Mouse (Mus musculus) 416B (cell line): Measurements from ENCODE around the gene Eva1c.

Experiments
- DNase-seq: peaks from one replicate; pipeline ENCODE4 v3.0.0; 2011; ENCODE audit warnings: low read depth

Eva1c gene

DNA sequence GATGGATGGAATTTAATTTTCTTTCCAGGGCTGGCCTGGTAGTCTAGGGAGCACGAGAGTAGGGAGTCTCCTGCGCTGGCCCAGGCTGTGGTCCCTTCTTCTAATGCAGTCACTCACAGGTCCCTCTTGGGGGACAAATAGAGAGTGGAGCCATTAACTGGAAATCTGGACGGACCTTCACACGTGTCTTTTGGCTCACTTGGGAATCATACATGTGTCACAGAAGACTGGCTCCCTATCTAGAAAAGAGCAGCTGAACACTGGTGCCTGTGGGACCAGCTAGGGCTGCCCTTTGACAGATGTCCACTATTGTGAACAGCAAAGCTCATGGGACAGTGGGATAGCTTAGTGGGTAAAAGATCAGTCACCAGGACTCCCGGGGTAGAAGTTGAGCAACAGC is 478 bp upstream of the Eva1c start:
- DNase-seq = no peak

GRCm38 (mm10) chr16:90827498-90827897 is 979 bp downstream of the Eva1c start:
- DNase-seq = no peak

GRCm38 (mm10) chr16:90829136-90829535 is 2.6 kb downstream of the Eva1c start:
- no peak for DNase-seq

DNA sequence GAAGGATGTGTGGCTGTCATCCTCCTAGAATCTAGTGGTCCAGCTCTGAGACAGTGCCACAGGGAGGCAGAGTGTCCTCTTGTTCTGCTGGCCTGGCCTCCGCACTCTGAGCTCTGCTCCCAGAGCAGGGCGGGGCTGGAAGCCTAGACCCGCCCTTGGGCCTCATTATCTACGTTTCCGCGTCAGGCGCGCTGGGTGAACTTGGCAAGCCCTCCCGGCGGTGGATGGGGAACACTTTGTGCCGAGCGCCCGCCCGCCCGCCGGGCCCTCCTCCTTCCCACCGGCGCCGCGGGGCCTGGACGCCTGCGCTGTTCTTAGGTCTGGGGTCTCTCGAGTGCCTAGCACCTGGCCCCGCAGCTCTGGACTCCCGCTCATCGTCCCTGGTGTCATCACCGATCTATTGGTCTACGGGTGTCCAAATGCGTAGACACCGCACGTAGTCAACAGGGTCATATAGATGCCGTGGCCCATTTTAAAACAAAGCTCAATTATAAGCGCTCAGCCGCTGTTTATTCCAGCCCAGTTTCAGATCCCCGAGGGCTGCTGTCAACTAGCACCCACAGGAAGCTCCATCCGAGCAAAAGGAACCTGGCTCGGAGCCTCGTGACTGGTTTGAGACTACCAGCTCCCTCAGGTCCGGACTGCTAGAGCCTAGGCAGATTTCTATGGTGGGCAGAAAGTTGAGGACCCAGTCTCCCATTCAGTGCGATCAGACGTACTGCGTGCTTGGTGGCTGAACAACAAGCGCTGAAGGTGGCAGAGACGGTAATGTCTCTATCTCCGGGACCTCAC is 3.6 kb downstream of the Eva1c start:
- DNase-seq = no peak

GRCm38 (mm10) chr16:90830686-90831439 is 4.3 kb downstream of the Eva1c start:
- no peak for DNase-seq

- DNase-seq = no peak
Measured at GRCm38 (mm10) chr16:90831676-90832075, 5.2 kb downstream of the Eva1c start.

DNA sequence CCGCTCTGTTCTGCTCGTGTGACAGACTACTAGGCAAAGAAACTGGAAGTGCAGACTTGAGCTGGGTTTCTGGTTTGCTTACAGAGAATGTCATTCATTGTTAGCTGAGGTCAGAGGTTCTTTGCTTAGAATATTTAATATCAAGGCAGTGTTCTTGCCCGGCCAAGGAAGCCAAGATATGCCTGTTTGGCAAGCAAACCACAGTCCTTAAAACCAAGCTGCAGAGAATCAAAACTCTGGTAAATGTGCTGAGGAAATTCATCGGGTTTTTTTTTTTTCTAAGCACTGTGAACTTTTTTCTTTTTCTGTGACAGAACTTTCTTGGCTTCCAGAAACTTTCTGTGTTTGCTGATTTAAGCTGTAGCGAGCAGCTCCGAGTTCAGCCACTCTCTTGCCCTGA is 6.0 kb downstream of the Eva1c start:
- DNase-seq = no peak

- no peak for DNase-seq
Measured at GRCm38 (mm10) chr16:90833041-90833791, 6.7 kb downstream of the Eva1c start.

DNA sequence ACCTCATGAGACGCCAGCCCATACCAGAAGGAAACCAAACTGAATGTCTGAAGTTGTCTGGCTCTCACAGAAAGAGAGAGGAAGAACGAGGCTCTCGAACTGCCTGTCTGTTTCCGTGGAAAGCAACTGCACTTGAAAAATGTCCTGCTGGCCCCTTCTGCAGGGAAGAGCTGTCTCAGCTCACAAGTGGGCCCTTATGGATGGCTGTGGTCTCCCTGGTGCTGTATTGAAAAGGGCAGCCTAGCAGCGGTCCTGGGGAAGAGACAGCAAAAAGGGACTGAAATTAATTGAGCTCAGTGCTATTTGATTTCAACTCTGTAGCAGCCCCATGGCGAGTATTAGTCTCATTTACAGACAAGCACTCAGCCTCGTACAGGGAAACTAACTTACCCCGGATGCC is 10.9 kb downstream of the Eva1c start:
- no peak for DNase-seq

- DNase-seq = no peak
Measured at GRCm38 (mm10) chr16:90842164-90842563, 15.6 kb downstream of the Eva1c start.

DNA sequence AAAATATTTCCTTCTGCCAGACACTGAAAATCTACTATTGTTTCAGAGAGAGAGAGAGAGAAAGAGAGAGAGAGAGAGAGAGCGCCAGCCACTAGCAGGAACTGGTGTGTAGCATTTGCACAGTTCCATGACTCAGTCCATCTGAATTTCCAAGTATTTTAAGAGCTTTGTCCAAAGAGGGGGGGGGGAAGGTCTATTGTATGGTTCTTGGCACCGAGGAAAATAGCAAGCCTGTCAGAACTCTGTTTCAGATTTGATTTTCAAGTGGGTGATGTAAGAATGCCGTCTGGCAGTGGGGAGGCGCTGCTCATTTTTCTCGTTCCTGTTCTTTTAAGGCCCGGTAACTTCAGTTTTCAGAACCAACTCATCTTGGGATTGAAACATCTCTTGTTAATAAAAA is 18.5 kb downstream of the Eva1c start:
- DNase-seq = no peak

GRCm38 (mm10) chr16:90845591-90845990 is 19.1 kb downstream of the Eva1c start:
- DNase-seq = no peak

- no peak for DNase-seq
Measured at GRCm38 (mm10) chr16:90848697-90849096, 22.2 kb downstream of the Eva1c start.

GRCm38 (mm10) chr16:90849262-90849661 is 22.7 kb downstream of the Eva1c start:
- no peak for DNase-seq

DNA sequence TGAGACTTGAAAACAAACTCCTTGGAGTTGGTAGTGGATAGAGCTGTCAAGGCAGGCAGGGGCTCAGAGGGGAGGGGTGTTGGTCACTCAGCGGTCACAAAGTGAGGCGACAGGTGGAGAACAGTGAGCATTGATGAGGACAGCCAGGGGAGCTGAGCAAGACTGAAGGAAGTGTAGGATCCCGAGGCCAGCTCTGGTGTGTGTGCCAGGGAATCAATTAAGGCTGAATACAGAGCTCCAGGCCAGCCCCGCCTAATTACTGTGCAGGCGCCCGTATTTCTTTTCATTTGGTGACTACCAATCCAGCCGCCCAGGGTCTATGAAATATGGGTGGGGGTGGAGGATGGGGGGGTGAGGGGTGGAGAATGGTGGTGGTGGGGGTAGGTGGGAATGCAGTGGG is 24.4 kb downstream of the Eva1c start:
- no peak for DNase-seq

DNA sequence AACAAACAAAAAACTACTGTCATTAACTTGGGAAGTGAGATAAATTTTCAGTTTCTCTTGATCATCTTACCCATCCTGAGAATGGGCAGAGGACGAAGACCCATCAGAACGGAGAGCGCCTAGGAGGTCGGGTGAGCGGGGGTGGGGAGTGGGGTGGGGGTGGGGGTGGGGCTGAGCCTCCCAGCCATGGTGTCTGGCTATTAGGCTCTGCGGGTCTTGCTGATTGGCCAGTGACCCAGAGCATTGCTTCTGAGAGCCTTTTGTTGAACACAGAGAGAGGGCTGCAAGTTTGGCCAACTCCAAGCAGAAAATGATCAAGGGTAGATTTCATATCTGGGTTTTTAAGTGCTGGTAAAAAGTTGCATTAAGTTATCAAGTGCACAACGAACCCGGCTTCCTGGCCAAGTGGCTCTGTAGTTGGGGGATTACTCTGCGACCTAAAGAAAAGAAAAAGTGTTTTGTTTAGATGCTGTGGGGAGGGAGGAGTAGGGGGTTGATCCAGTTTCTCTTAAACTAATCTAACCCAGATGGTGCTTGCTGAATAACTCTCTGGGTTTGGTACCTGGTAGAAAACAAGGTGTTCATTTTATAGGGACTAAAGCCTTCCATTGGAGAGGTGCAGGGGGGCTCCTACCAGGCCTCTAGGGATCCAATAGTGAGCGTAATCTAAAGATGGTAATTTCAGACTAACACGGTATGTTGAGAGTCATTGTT is 25.3 kb downstream of the Eva1c start:
- no peak for DNase-seq

- no peak for DNase-seq
Measured at GRCm38 (mm10) chr16:90856552-90857200, 30.2 kb downstream of the Eva1c start.

GRCm38 (mm10) chr16:90858206-90858605 is 31.7 kb downstream of the Eva1c start:
- DNase-seq = no peak

DNA sequence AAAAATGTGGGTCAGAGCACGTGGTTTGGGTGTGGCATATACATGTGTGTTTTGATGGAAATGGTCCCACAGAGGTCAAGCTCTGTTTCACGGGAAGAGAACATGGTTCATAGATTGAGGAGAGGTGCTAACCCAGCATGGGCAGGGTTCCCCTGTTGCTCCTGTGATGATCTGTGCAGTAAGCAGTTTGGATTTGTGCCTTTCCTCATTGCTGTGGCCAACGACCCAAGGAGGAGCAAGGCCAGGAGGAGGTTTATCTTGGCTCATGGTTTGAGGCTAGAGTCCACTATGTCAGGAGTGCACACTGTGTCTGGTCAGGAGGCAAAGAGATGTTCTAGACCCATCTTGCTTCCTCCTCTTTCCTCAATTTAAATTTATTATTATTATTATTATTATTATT is 36.5 kb downstream of the Eva1c start:
- no peak for DNase-seq

GRCm38 (mm10) chr16:90863468-90864046 is 37.0 kb downstream of the Eva1c start:
- DNase-seq = no peak

- no peak for DNase-seq
Measured at GRCm38 (mm10) chr16:90864693-90865092, 38.2 kb downstream of the Eva1c start.
